Mouse (Mus musculus): ENCODE results near the gene Lemd1. TPM values are rescaled to one million over a fixed set of nuclear protein-coding genes. Genes with fewer than 3 reads are reported as not detected.

Gene Lemd1
- polyA plus RNA-seq, 1 experiment from 2014 or later: not detected

GRCm38 (mm10) chr1:132194624-132195023, 3.4 kb downstream of the Lemd1 start:
- WGBS: 42% methylated on average over 3 of the region's 3 CpGs
- peaks cover 44% of the 10 kb centered on the region for H3K4me1 ChIP-seq (replicated peaks)

GRCm38 (mm10) chr1:132195100-132195499, 3.9 kb downstream of the Lemd1 start:
- H3K4me3 ChIP-seq: no peak overlapping the region
- no peaks in the 10 kb centered on the region for H3K9me3 ChIP-seq (replicated peaks)
- H3K4me2 ChIP-seq: no peak overlapping the region
- no peak overlapping the region for H3K27ac ChIP-seq (ENCODE audit: poor library complexity, severe bottlenecking)
- no peak for ATAC-seq (ENCODE audit: insufficient number of reproducible peaks, low FRiP score)
- H3K27me3 ChIP-seq (replicated peaks): peaks cover 92% of the 10 kb centered on the region
- 66% methylated on average over 9 of the region's 9 CpGs for WGBS
- H3K4me1 ChIP-seq (replicated peaks): peaks cover 45% of the 10 kb centered on the region
- H3K9ac ChIP-seq: no peak overlapping the region
- H3K36me3 ChIP-seq: no peaks in the 10 kb centered on the region

More at GRCm38 (mm10) chr1:132194624-132195023, 3.4 kb downstream of the Lemd1 start:
- Histone ChIP-seq H3K9ac (no peak overlapping the region), H3K27me3 (replicated peaks) (peaks cover 92% of the 10 kb centered on the region), H3K9me3 (replicated peaks) (no peaks in the 10 kb centered on the region), H3K27ac (ENCODE audit: poor library complexity, severe bottlenecking) (no peak overlapping the region), H3K4me3 (no peak overlapping the region), H3K4me2 (no peak overlapping the region), H3K36me3 (no peaks in the 10 kb centered on the region)
- ATAC-seq (ENCODE audit: insufficient number of reproducible peaks, low FRiP score): no peak

DNA sequence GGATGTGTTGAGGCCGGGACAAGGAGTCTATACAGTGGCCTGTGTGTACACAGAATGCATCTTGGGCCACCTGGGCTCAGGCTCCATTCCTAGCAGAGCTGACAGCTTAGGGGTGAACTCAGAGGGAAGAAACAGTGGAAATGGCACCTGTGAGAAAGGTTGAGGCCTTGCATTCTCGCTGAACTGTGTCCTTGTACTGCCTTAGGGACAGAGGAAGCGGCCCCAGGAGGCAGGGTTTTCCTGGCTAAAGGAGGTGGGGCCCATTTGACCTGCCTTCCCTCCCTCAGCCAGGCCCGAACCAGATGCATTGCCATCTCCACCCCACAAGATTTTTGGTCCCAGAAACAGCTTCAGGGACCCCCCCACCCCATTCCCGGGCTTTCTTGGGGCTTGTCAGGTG, 4.5 kb downstream of the Lemd1 start:
- Histone ChIP-seq H3K4me2 (no peak overlapping the region), H3K27ac (ENCODE audit: poor library complexity, severe bottlenecking) (no peak overlapping the region), H3K4me1 (replicated peaks) (peaks cover 45% of the 10 kb centered on the region), H3K9ac (no peak overlapping the region), H3K27me3 (replicated peaks) (peaks cover 92% of the 10 kb centered on the region), H3K9me3 (replicated peaks) (no peaks in the 10 kb centered on the region), H3K36me3 (no peaks in the 10 kb centered on the region), H3K4me3 (no peak overlapping the region)
- no peak for ATAC-seq (ENCODE audit: insufficient number of reproducible peaks, low FRiP score)
- WGBS: 52% methylated on average over 5 of the region's 5 CpGs

- Histone ChIP-seq H3K27ac (ENCODE audit: poor library complexity, severe bottlenecking) (no peak overlapping the region), H3K36me3 (no peaks in the 10 kb centered on the region), H3K9me3 (replicated peaks) (no peaks in the 10 kb centered on the region), H3K4me2 (no peak overlapping the region), H3K4me3 (no peak overlapping the region), H3K27me3 (replicated peaks) (peaks cover 92% of the 10 kb centered on the region), H3K9ac (no peak overlapping the region), H3K4me1 (replicated peaks) (peaks cover 39% of the 10 kb centered on the region)
- ATAC-seq (ENCODE audit: insufficient number of reproducible peaks, low FRiP score): no peak
- 44% methylated on average over 7 of the region's 7 CpGs for WGBS
These were observed 5.1 kb downstream of the Lemd1 start for GRCm38 (mm10) chr1:132196337-132196736.

- no peak overlapping the region for H3K27ac ChIP-seq (ENCODE audit: poor library complexity, severe bottlenecking)
- peaks cover 91% of the 10 kb centered on the region for H3K27me3 ChIP-seq (replicated peaks)
- no peak overlapping the region for H3K4me2 ChIP-seq
- ATAC-seq (ENCODE audit: insufficient number of reproducible peaks, low FRiP score): no peak
- no peaks in the 10 kb centered on the region for H3K9me3 ChIP-seq (replicated peaks)
- no peak overlapping the region for H3K4me3 ChIP-seq
- H3K4me1 ChIP-seq (replicated peaks): peaks cover 30% of the 10 kb centered on the region
- 17% methylated on average over 9 of the region's 9 CpGs for WGBS
- no peak overlapping the region for H3K9ac ChIP-seq
- no peaks in the 10 kb centered on the region for H3K36me3 ChIP-seq
These were observed 6.4 kb downstream of the Lemd1 start for GRCm38 (mm10) chr1:132197666-132198065.

DNA sequence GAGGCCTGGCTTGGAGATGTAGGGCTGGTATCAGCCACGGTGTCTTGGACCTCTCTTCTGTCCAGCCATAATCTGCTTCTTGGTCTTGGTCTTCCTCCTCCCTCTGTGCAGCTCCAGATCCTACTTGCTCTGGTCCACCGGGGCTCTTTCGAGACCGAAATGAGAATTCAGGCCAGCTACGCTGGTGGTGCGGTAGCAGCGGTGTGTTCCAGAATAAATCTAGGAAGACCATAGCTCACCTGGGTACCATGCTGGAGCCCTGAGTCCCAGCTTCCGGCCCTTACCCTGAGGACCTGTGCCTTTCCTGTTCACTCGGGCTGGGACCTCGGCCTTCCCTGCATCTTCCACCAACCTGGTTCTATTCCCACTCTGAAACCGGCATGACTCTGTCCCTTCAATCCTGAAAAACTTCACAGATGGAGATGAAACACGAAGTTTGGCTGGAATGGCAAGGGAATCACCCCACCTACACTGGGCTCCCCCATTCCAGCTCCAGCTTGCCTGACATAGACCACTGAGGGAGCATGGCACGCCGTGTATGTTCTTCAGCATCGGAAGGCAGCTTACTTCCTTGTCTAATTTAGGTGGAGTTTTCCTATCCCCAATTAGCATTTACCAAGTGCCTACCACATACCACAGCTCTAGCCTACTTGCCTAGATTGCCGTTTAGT, 7.3 kb downstream of the Lemd1 start:
- Histone ChIP-seq H3K4me2 (no peak overlapping the region), H3K9me3 (replicated peaks) (no peaks in the 10 kb centered on the region), H3K27ac (ENCODE audit: poor library complexity, severe bottlenecking) (no peak overlapping the region), H3K9ac (no peak overlapping the region), H3K4me3 (no peak overlapping the region), H3K36me3 (no peaks in the 10 kb centered on the region), H3K27me3 (replicated peaks) (peaks cover 89% of the 10 kb centered on the region), H3K4me1 (replicated peaks) (peaks cover 30% of the 10 kb centered on the region)
- 82% methylated on average over 16 of the region's 16 CpGs for WGBS
- no peak for ATAC-seq (ENCODE audit: insufficient number of reproducible peaks, low FRiP score)

DNA sequence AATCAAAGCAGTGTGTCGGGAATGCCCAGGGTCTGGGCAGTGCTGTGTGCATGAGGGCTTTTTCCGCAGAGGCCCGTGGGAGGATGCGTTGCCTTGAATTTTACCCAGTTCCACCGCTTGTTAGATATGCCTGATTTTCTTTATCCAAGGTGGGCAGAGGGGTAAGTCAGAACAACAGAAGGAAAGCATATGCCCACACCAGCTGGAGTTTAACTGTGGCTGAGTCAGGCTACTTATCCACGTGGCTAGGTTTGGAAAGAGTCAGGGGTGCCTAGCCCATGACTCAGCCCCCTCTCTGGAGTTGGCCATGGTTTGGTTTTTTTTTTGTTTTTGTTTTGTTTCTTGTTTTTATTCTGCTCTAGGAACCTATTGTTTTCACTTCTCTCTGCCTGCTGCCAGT, 8.0 kb downstream of the Lemd1 start:
- H3K36me3 ChIP-seq: no peaks in the 10 kb centered on the region
- H3K4me2 ChIP-seq: no peak overlapping the region
- peaks cover 89% of the 10 kb centered on the region for H3K27me3 ChIP-seq (replicated peaks)
- no peak overlapping the region for H3K4me3 ChIP-seq
- no peak overlapping the region for H3K27ac ChIP-seq (ENCODE audit: poor library complexity, severe bottlenecking)
- ATAC-seq (ENCODE audit: insufficient number of reproducible peaks, low FRiP score): no peak
- no peak overlapping the region for H3K9ac ChIP-seq
- no peaks in the 10 kb centered on the region for H3K9me3 ChIP-seq (replicated peaks)
- WGBS: 66% methylated on average over 6 of the region's 6 CpGs
- H3K4me1 ChIP-seq (replicated peaks): peaks cover 29% of the 10 kb centered on the region

DNA sequence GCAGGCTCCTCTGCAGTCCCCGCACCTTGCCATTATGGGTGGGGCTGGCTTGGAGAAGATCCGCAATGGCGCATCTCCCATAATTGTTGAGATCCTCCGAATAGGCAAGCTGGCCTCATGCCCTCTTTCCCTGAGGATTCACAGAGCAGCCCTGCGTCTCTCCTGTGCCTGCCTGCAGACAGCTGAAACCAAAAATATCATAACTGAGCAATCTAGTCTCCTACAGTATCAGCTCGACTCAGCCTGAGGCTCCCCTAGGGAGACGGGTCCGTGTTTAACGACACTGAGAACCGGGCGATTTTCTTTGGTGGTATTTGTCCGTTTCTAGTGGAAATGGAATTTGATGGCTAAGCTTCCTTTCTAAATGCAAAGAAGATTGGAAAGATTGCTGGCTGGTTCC, 8.7 kb downstream of the Lemd1 start:
- H3K4me1 ChIP-seq (replicated peaks): peaks cover 22% of the 10 kb centered on the region

GRCm38 (mm10) chr1:132200562-132201510, 9.6 kb downstream of the Lemd1 start:
- no peak for ATAC-seq (ENCODE audit: insufficient number of reproducible peaks, low FRiP score)
- Histone ChIP-seq H3K27me3 (replicated peaks) (peaks cover 79% of the 10 kb centered on the region), H3K27ac (ENCODE audit: poor library complexity, severe bottlenecking) (no peak overlapping the region), H3K4me2 (peak overlapping the region; percentile 55), H3K9ac (no peak overlapping the region), H3K4me1 (replicated peaks) (peaks cover 20% of the 10 kb centered on the region), H3K36me3 (no peaks in the 10 kb centered on the region), H3K4me3 (no peak overlapping the region), H3K9me3 (replicated peaks) (no peaks in the 10 kb centered on the region)
- 23% methylated on average over 11 of the region's 11 CpGs for WGBS

More for the DNA sequence above, 8.7 kb downstream of the Lemd1 start:
- Histone ChIP-seq H3K27ac (ENCODE audit: poor library complexity, severe bottlenecking) (no peak overlapping the region), H3K27me3 (replicated peaks) (peaks cover 87% of the 10 kb centered on the region), H3K4me2 (peak overlapping the region; percentile 55), H3K9me3 (replicated peaks) (no peaks in the 10 kb centered on the region), H3K36me3 (no peaks in the 10 kb centered on the region), H3K9ac (no peak overlapping the region), H3K4me3 (no peak overlapping the region)
- no peak for ATAC-seq (ENCODE audit: insufficient number of reproducible peaks, low FRiP score)
- 10% methylated on average over 12 of the region's 12 CpGs for WGBS

- peaks cover 75% of the 10 kb centered on the region for H3K27me3 ChIP-seq (replicated peaks)
- no peak overlapping the region for H3K27ac ChIP-seq (ENCODE audit: poor library complexity, severe bottlenecking)
- H3K4me3 ChIP-seq: no peak overlapping the region
- no peaks in the 10 kb centered on the region for H3K9me3 ChIP-seq (replicated peaks)
- no peak for ATAC-seq (ENCODE audit: insufficient number of reproducible peaks, low FRiP score)
- peaks cover 25% of the 10 kb centered on the region for H3K4me1 ChIP-seq (replicated peaks)
- 22% methylated on average over 4 of the region's 4 CpGs for WGBS
- H3K9ac ChIP-seq: no peak overlapping the region
- H3K4me2 ChIP-seq: no peak overlapping the region
- no peaks in the 10 kb centered on the region for H3K36me3 ChIP-seq
These were observed 10.3 kb downstream of the Lemd1 start for GRCm38 (mm10) chr1:132201511-132201860.

DNA sequence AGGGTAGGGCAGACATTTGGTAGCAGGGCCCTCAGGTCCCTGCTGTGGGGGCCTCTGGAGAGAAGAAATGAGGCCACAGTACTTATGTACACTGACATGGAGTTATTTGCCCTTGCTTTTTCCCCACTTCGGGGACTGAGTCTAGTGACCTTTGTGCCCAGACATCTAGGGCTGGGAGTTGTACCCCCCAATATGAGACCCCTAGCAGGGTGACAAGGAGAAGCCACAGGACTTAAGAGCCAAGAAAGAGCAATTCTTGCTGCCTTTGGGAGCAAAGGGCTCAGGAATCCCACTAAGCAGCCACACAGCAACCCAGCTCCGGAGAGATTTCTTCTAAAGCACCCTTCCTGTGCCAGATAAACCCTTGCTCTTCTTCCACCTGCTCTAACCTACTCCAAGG, 10.7 kb downstream of the Lemd1 start:
- H3K36me3 ChIP-seq: no peaks in the 10 kb centered on the region
- H3K27me3 ChIP-seq (replicated peaks): peaks cover 70% of the 10 kb centered on the region
- peaks cover 28% of the 10 kb centered on the region for H3K4me1 ChIP-seq (replicated peaks)
- H3K4me3 ChIP-seq: no peak overlapping the region
- H3K4me2 ChIP-seq: no peak overlapping the region
- H3K9me3 ChIP-seq (replicated peaks): no peaks in the 10 kb centered on the region
- no peak overlapping the region for H3K9ac ChIP-seq
- no peak overlapping the region for H3K27ac ChIP-seq (ENCODE audit: poor library complexity, severe bottlenecking)
- 59% methylated on average over 2 of the region's 2 CpGs for WGBS
- ATAC-seq (ENCODE audit: insufficient number of reproducible peaks, low FRiP score): no peak

Measured in heart, embryonic 12.5 days (tissue).